Mouse (Mus musculus) kidney, adult 11 months (tissue): ENCODE data around the gene A1cf.

Experiments
- DNase-seq: peaks from one replicate; pipeline ENCODE4 v3.0.0; 2022

Gene A1cf

GRCm38 (mm10) chr19:31954267-31954666 is 85.7 kb downstream of the A1cf start:
- DNase-seq, result no peak

GRCm38 (mm10) chr19:31954696-31955095 is 86.1 kb downstream of the A1cf start:
- DNase-seq, result no peak

GRCm38 (mm10) chr19:31956359-31956758 is 87.8 kb downstream of the A1cf start:
- no peak for DNase-seq

GRCm38 (mm10) chr19:31960434-31960833 is 91.9 kb downstream of the A1cf start:
- DNase-seq, result no peak

- DNase-seq, result no peak
Measured at GRCm38 (mm10) chr19:31963147-31963546, 94.6 kb downstream of the A1cf start.

GRCm38 (mm10) chr19:31967933-31968532 is 99.5 kb downstream of the A1cf start:
- DNase-seq, result no peak

- DNase-seq, result no peak
Measured at GRCm38 (mm10) chr19:31971405-31971804, 102.8 kb downstream of the A1cf start.

- peak; percentile 45 for DNase-seq
Measured at GRCm38 (mm10) chr19:31971998-31972397, 103.4 kb downstream of the A1cf start.

- DNase-seq, result no peak
Measured at GRCm38 (mm10) chr19:31975882-31976281, 107.3 kb downstream of the A1cf start.

- no peak for DNase-seq
Measured at GRCm38 (mm10) chr19:31991057-31991456, 122.5 kb downstream of the A1cf start.

GRCm38 (mm10) chr19:31996916-31997315 is 128.4 kb downstream of the A1cf start:
- DNase-seq, result no peak
